Mouse (Mus musculus): ENCODE measurements around the gene Gm5926. TPM values are rescaled to one million over a fixed set of nuclear protein-coding genes. Genes with fewer than 3 reads are reported as not detected.
"Not testable (repeated sequence)": the region's sequence is repeated elsewhere in the genome, so short reads cannot be mapped to it uniquely, and the experiment has no call there.

Gm5926 gene
- total RNA-seq (2021): not detected
- long read RNA-seq, experiment 1: 0 reads
- long read RNA-seq, experiment 2: 0 reads

DNA sequence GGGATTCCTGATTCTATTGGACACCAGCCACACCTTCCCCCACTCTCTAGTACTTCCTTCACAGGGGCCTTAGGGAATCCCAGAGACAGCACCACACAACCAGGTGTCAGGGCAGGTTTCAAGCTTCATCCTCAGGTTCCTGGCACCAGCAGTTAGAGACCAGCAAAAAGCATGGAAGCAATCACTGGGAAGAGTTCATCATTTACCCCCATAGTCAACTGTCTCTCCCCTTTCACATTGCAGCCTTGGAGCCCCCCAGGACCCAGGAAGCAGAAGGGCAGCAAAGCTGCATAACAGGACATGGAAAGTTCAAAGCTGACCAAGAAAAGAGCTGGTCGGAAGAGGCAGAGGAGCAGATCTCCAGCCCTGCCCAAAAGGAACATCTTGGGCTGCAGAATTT lies at the start of gene Gm5926:
Gene Gm5926 (plus strand): TSS at position 301 of the 400 bp plus-strand sequence.
- not testable (repeated sequence) for DNase-seq

GRCm38 (mm10) chrX:32601008-32601407 lies 49.5 kb upstream of the Gm5926 start:
- not testable (repeated sequence) for DNase-seq

GRCm38 (mm10) chrX:32601425-32601824 lies 49.1 kb upstream of the Gm5926 start:
- not testable (repeated sequence) for DNase-seq

Other genes with a start within 250 kb of the Gm5926 start
- gene Btbd35f1, start 90.7 kb upstream of the Gm5926 start, total RNA-seq (2021): not detected
- gene Btbd35f21, start 75.4 kb downstream of the Gm5926 start, total RNA-seq (2021): not detected
- gene Btbd35f30, start 243.9 kb downstream of the Gm5926 start, total RNA-seq (2021): not detected